In genomic region chr14:55105386-55105785, GRCm38 (mm10) we compare ENCODE assay signal across 8 mouse cellular contexts. TPM values are rescaled to one million over a fixed set of nuclear protein-coding genes. Genes with fewer than 3 reads are reported as not detected.
DNase-seq lines count a peak whose midpoint lies in the region; ATAC-seq and TF ChIP-seq lines count a peak whose summit lies in the region.

No protein-coding gene starts in this region.

- H3K9ac ChIP-seq in kidney, embryonic 15.5 days, result peak overlapping the region; percentile 61
- H3K9ac ChIP-seq in intestine, postnatal 0 days (ENCODE audit: low read depth, low read length), result peak overlapping the region; percentile 57
- peak overlapping the region; percentile 81 for H3K9ac ChIP-seq in neural tube, embryonic 13.5 days

- H3K4me1 ChIP-seq in kidney, embryonic 15.5 days, result peaks cover 43% of the 10 kb centered on the region
- H3K4me1 ChIP-seq in embryonic facial prominence, embryonic 10.5 days, result peaks cover 57% of the 10 kb centered on the region
- peaks cover 13% of the 10 kb centered on the region; the same call in 1 of the 2 replicates for H3K4me1 ChIP-seq in intestine, postnatal 0 days (replicated peaks; ENCODE audit: control insufficient read depth, insufficient read depth, low read length)
- peaks cover 46% of the 10 kb centered on the region for H3K4me1 ChIP-seq in neural tube, embryonic 13.5 days (replicated peaks)

- peak overlapping the region; percentile 61 for H3K4me3 ChIP-seq in kidney, embryonic 15.5 days (replicated peaks)
- H3K4me3 ChIP-seq in embryonic facial prominence, embryonic 10.5 days, result peak overlapping the region; percentile 65
- peak overlapping the region; percentile 60 for H3K4me3 ChIP-seq in intestine, postnatal 0 days (ENCODE audit: low read depth, low read length)
- H3K4me3 ChIP-seq in neural tube, embryonic 13.5 days, result peak overlapping the region; percentile 46

- 2% methylated on average over 7 of the region's 7 CpGs for WGBS in kidney, embryonic 15.5 days
- WGBS in embryonic facial prominence, embryonic 10.5 days, result 5% methylated on average over 7 of the region's 7 CpGs
- 10% methylated on average over 7 of the region's 7 CpGs for WGBS in intestine, postnatal 0 days
- 5% methylated on average over 7 of the region's 7 CpGs for WGBS in neural tube, embryonic 13.5 days

- ATAC-seq in kidney, embryonic 15.5 days (replicated peaks; ENCODE audit: low FRiP score), result peak; percentile 38
- ATAC-seq in intestine, postnatal 0 days, result no peak
- no peak for ATAC-seq in neural tube, embryonic 13.5 days (ENCODE audit: low read depth)

- no peak for TF ChIP-seq CTCF in intestine, postnatal 0 days (IDR thresholded peaks at IDR 0.05; ENCODE audit: low read depth)

- no peak for DNase-seq in kidney, postnatal 14 days
- no peak for DNase-seq in embryonic facial prominence, embryonic 10.5 days (ENCODE audit: low spot score)
- DNase-seq in urinary bladder, adult 18-20 months (ENCODE audit: low spot score in 2 of 2), result no peak
- no peak for DNase-seq in T-cell, adult 2 months (ENCODE audit: low spot score)
- DNase-seq in urinary bladder, postnatal 10 days (ENCODE audit: low spot score), result no peak

- H3K9me3 ChIP-seq in kidney, embryonic 15.5 days (replicated peaks), result no peaks in the 10 kb centered on the region
- H3K9me3 ChIP-seq in embryonic facial prominence, embryonic 10.5 days, result no peaks in the 10 kb centered on the region
- H3K9me3 ChIP-seq in intestine, postnatal 0 days (ENCODE audit: control insufficient read depth), result no peaks in the 10 kb centered on the region
- H3K9me3 ChIP-seq in neural tube, embryonic 13.5 days, result no peaks in the 10 kb centered on the region

- H3K36me3 ChIP-seq in kidney, embryonic 15.5 days, result peaks cover 9% of the 10 kb centered on the region; the same call in 1 of the 2 replicates
- peaks cover 19% of the 10 kb centered on the region for H3K36me3 ChIP-seq in embryonic facial prominence, embryonic 10.5 days (replicated peaks)
- H3K36me3 ChIP-seq in intestine, postnatal 0 days (ENCODE audit: control insufficient read depth, insufficient read depth), result peaks cover 32% of the 10 kb centered on the region
- no peaks in the 10 kb centered on the region for H3K36me3 ChIP-seq in neural tube, embryonic 13.5 days

- peaks cover 20% of the 10 kb centered on the region for H3K27me3 ChIP-seq in kidney, embryonic 15.5 days
- H3K27me3 ChIP-seq in embryonic facial prominence, embryonic 10.5 days (replicated peaks; ENCODE audit: low read depth, poor library complexity, severe bottlenecking), result peaks cover 34% of the 10 kb centered on the region
- no peaks in the 10 kb centered on the region for H3K27me3 ChIP-seq in intestine, postnatal 0 days (replicated peaks; ENCODE audit: control insufficient read depth, insufficient read depth, low read length)
- no peaks in the 10 kb centered on the region; the same call in 1 of the 2 replicates for H3K27me3 ChIP-seq in neural tube, embryonic 13.5 days

- peak overlapping the region; percentile 87 for H3K27ac ChIP-seq in kidney, embryonic 15.5 days
- H3K27ac ChIP-seq in embryonic facial prominence, embryonic 10.5 days (replicated peaks), result peak overlapping the region; percentile 85
- H3K27ac ChIP-seq in intestine, postnatal 0 days (ENCODE audit: low read depth, low read length), result no peak overlapping the region
- H3K27ac ChIP-seq in neural tube, embryonic 13.5 days (replicated peaks), result peak overlapping the region; percentile 68; the same call in 1 of the 2 replicates

- peak overlapping the region; percentile 96 for H3K4me2 ChIP-seq in kidney, embryonic 15.5 days
- peak overlapping the region; percentile 83 for H3K4me2 ChIP-seq in intestine, postnatal 0 days (replicated peaks; ENCODE audit: low read depth)
- H3K4me2 ChIP-seq in neural tube, embryonic 13.5 days, result peak overlapping the region; percentile 98

RNA-seq across cellular contexts. Expression of gene Ap1g2, which starts 1.0 kb away (rescaled TPM):
- 15.9 and 18.9 TPM in 2 replicates for polyA plus RNA-seq in kidney, embryonic 15.5 days (2015; fragmentation: Nextera tagmentation; extraction: Ambion mirVana)
- polyA plus RNA-seq in embryonic facial prominence, embryonic 10.5 days (2016; fragmentation: Nextera tagmentation; extraction: Ambion mirVana), result 14.5 and 15.8 TPM in 2 replicates
- polyA plus RNA-seq in intestine, postnatal 0 days (2015; fragmentation: Nextera tagmentation; extraction: Ambion mirVana), result 75.3 and 81.5 TPM in 2 replicates
- polyA plus RNA-seq in neural tube, embryonic 13.5 days (2015; fragmentation: Nextera tagmentation; extraction: Ambion mirVana), result 5.2 and 8.3 TPM in 2 replicates

RNA-seq across cellular contexts. Expression of gene Thtpa, which starts 10.8 kb away (rescaled TPM):
- 21.0 and 21.5 TPM in 2 replicates for polyA plus RNA-seq in kidney, embryonic 15.5 days (2015; fragmentation: Nextera tagmentation; extraction: Ambion mirVana)
- polyA plus RNA-seq in embryonic facial prominence, embryonic 10.5 days (2016; fragmentation: Nextera tagmentation; extraction: Ambion mirVana), result 22.4 and 22.8 TPM in 2 replicates
- polyA plus RNA-seq in intestine, postnatal 0 days (2015; fragmentation: Nextera tagmentation; extraction: Ambion mirVana), result 7.5 and 8.8 TPM in 2 replicates
- polyA plus RNA-seq in neural tube, embryonic 13.5 days (2015; fragmentation: Nextera tagmentation; extraction: Ambion mirVana), result 29.4 and 29.8 TPM in 2 replicates

RNA-seq across cellular contexts. Expression of gene Jph4, which starts 11.3 kb away (rescaled TPM):
- polyA plus RNA-seq in kidney, embryonic 15.5 days (2015; fragmentation: Nextera tagmentation; extraction: Ambion mirVana), result 0.59 and 1.2 TPM in 2 replicates
- polyA plus RNA-seq in embryonic facial prominence, embryonic 10.5 days (2016; fragmentation: Nextera tagmentation; extraction: Ambion mirVana), result 0.45 and 0.81 TPM in 2 replicates
- polyA plus RNA-seq in intestine, postnatal 0 days (2015; fragmentation: Nextera tagmentation; extraction: Ambion mirVana), result 0.90 and 0.93 TPM in 2 replicates
- polyA plus RNA-seq in neural tube, embryonic 13.5 days (2015; fragmentation: Nextera tagmentation; extraction: Ambion mirVana), result 21.1 and 21.4 TPM in 2 replicates

RNA-seq across cellular contexts. Expression of gene Zfhx2, which starts 13.3 kb away (rescaled TPM):
- polyA plus RNA-seq in kidney, embryonic 15.5 days (2015; fragmentation: Nextera tagmentation; extraction: Ambion mirVana), result 6.0 and 6.5 TPM in 2 replicates
- 6.1 and 6.8 TPM in 2 replicates for polyA plus RNA-seq in embryonic facial prominence, embryonic 10.5 days (2016; fragmentation: Nextera tagmentation; extraction: Ambion mirVana)
- 0.87 and 1.1 TPM in 2 replicates for polyA plus RNA-seq in intestine, postnatal 0 days (2015; fragmentation: Nextera tagmentation; extraction: Ambion mirVana)
- polyA plus RNA-seq in neural tube, embryonic 13.5 days (2015; fragmentation: Nextera tagmentation; extraction: Ambion mirVana), result 30.4 and 33.6 TPM in 2 replicates
